In the genomic region with DNA sequence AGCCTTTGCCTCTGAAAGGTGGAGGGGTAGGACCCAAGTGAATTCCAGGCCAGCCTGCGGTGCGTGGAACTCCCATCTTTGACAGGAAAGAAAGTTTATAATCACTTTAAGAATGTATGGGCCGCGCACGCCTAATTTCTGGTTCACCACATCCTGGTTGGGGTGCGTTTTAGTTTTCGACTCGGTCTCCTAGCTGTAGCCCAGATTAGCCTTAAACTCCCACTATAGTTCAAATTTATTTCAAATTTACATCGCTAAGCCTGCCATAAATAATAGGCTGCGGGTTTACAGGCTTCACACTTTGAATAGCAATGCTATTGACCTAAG, we compare ENCODE assay signal across 9 mouse cellular contexts. TPM values are rescaled to one million over a fixed set of nuclear protein-coding genes. Genes with fewer than 3 reads are reported as not detected.
DNase-seq lines count a peak whose midpoint lies in the region; ATAC-seq and TF ChIP-seq lines count a peak whose summit lies in the region.
"Had no signal": no experiment of that assay in that cellular context is flagged by ENCODE, and none has a peak within 500 bp of the region (broad histone marks: within the 10 kb centered on the region; RNA-seq: fewer than 3 reads in every experiment).

No protein-coding gene starts in this region.

- peak overlapping the region; percentile 79 for H3K4me3 ChIP-seq in heart, postnatal 0 days (ENCODE audit: low read depth, low read length)
- peak overlapping the region; percentile 70 for H3K4me3 ChIP-seq in hindbrain, embryonic 14.5 days (replicated peaks; ENCODE audit: low read length)
- H3K4me3 ChIP-seq in midbrain, embryonic 11.5 days (ENCODE audit: low read depth, low read length): peak overlapping the region; percentile 72

- no peak for TF ChIP-seq CTCF in heart, postnatal 0 days (IDR thresholded peaks at IDR 0.05; ENCODE audit: low read depth)

- no peak for DNase-seq in heart, postnatal 0 days (ENCODE audit: low spot score)
- DNase-seq in heart, postnatal 25 days (ENCODE audit: low spot score): no peak
- peak; percentile 43 for DNase-seq in MEL-GATA-1-ER (ENCODE audit: extremely low read depth, low read depth)
- no peak for DNase-seq in hindbrain, embryonic 14.5 days (ENCODE audit: low spot score)
- DNase-seq in midbrain, embryonic 11.5 days (ENCODE audit: low spot score, missing footprints): peak; percentile 95
- DNase-seq in cerebellum, postnatal 36 days: no peak
- DNase-seq in layer of hippocampus, postnatal 14 days (ENCODE audit: low spot score in 2 of 2): no peak
- no peak for DNase-seq in Muller cell, postnatal 12 days (ENCODE audit: inconsistent ontology term)

- intact Hi-C loops in heart, postnatal 25 days (cut with DNase I): no loop called here

- H3K9ac ChIP-seq in heart, postnatal 0 days (replicated peaks; ENCODE audit: low read depth, low read length): peak overlapping the region; percentile 69
- H3K9ac ChIP-seq in hindbrain, embryonic 14.5 days: peak overlapping the region; percentile 82
- H3K9ac ChIP-seq in midbrain, embryonic 11.5 days (ENCODE audit: low read length): peak overlapping the region; percentile 80

- H3K27ac ChIP-seq in heart, postnatal 0 days (ENCODE audit: low read depth): peak overlapping the region; percentile 87
- H3K27ac ChIP-seq in hindbrain, embryonic 14.5 days: no peak overlapping the region
- H3K27ac ChIP-seq in midbrain, embryonic 11.5 days (ENCODE audit: low read depth, low read length): no peak overlapping the region

- 1% methylated on average over 10 of the region's 10 CpGs for WGBS in heart, postnatal 0 days
- 4% methylated on average over 10 of the region's 10 CpGs for WGBS in hindbrain, embryonic 14.5 days
- 4% methylated on average over 10 of the region's 10 CpGs for WGBS in midbrain, embryonic 11.5 days

- peaks cover 2% of the 10 kb centered on the region; the same call in 1 of the 2 replicates for H3K36me3 ChIP-seq in heart, postnatal 0 days (replicated peaks; ENCODE audit: control insufficient read depth, insufficient read depth, low read length)
- H3K36me3 ChIP-seq in hindbrain, embryonic 14.5 days (replicated peaks; ENCODE audit: control insufficient read depth, insufficient read depth): no peaks in the 10 kb centered on the region
- H3K36me3 ChIP-seq in midbrain, embryonic 11.5 days (ENCODE audit: control insufficient read depth, insufficient read depth, low read length): no peaks in the 10 kb centered on the region

- peak overlapping the region; percentile 92 for H3K4me2 ChIP-seq in heart, postnatal 0 days (ENCODE audit: low read depth, low read length)
- peak overlapping the region; percentile 90 for H3K4me2 ChIP-seq in hindbrain, embryonic 14.5 days (replicated peaks)
- peak overlapping the region; percentile 86 for H3K4me2 ChIP-seq in midbrain, embryonic 11.5 days

- no peak for ATAC-seq in heart, postnatal 0 days (ENCODE audit: insufficient read depth, low read depth)
- ATAC-seq in hindbrain, embryonic 14.5 days (ENCODE audit: low FRiP score): no peak
- no peak for ATAC-seq in midbrain, embryonic 11.5 days (ENCODE audit: low FRiP score)

- no peak for TF ChIP-seq EP300 in heart, postnatal 0 days (IDR thresholded peaks at IDR 0.05; ENCODE audit: low read depth)

- peaks cover 10% of the 10 kb centered on the region; the same call in 1 of the 2 replicates for H3K4me1 ChIP-seq in heart, postnatal 0 days (ENCODE audit: control insufficient read depth, insufficient read depth)
- no peaks in the 10 kb centered on the region for H3K4me1 ChIP-seq in hindbrain, embryonic 14.5 days (replicated peaks; ENCODE audit: control insufficient read depth, insufficient read depth, low read length)
- H3K4me1 ChIP-seq in midbrain, embryonic 11.5 days (ENCODE audit: control insufficient read depth, insufficient read depth, low read length): 0 out of 2 replicates have a peak, but pooled peaks cover 4% of the 10 kb centered on the region

- H3K9me3 ChIP-seq in heart, postnatal 0 days (replicated peaks; ENCODE audit: control insufficient read depth, low read length): no peaks in the 10 kb centered on the region
- H3K9me3 ChIP-seq in hindbrain, embryonic 14.5 days (ENCODE audit: control insufficient read depth, low read length): no peaks in the 10 kb centered on the region
- H3K9me3 ChIP-seq in midbrain, embryonic 11.5 days (ENCODE audit: control insufficient read depth, low read length): no peaks in the 10 kb centered on the region

- no peaks in the 10 kb centered on the region for H3K27me3 ChIP-seq in heart, postnatal 0 days (ENCODE audit: control insufficient read depth, insufficient read depth, low read length)
- 0 out of 2 replicates have a peak, but pooled peaks cover 4% of the 10 kb centered on the region for H3K27me3 ChIP-seq in hindbrain, embryonic 14.5 days (ENCODE audit: control insufficient read depth, insufficient read depth, low read length)
- H3K27me3 ChIP-seq in midbrain, embryonic 11.5 days (ENCODE audit: control insufficient read depth, insufficient read depth, low read length): no peaks in the 10 kb centered on the region
- H3K27me3 ChIP-seq: Patski had no signal

RNA-seq across cellular contexts. Expression of gene Crtap, which starts 0.2 kb away (rescaled TPM):
- total RNA-seq in heart, postnatal 0 days (2014; rRNA removed; ENCODE audit: low replicate concordance): 63.1 and 65.0 TPM in 2 replicates
- polyA plus RNA-seq in heart, postnatal 0 days (2015; fragmentation: Nextera tagmentation; extraction: Ambion mirVana): 75.8 and 80.6 TPM in 2 replicates
- 10 to 100 TPM; 30.4 to 32.4 TPM for total RNA-seq in heart, postnatal 25 days (2021)
- polyA plus RNA-seq in hindbrain, embryonic 14.5 days (2014; fragmentation: Nextera tagmentation; extraction: Ambion mirVana): 30.7 and 31.6 TPM in 2 replicates
- 37.6 and 38.7 TPM in 2 replicates for polyA plus RNA-seq in midbrain, embryonic 11.5 days (2014; fragmentation: Nextera tagmentation; extraction: Ambion mirVana)
- 10 to 100 TPM in 1 of 2 experiments, 1 to 10 TPM in 1; 7.9 to 10.3 TPM for total RNA-seq in layer of hippocampus, postnatal 14 days (2021)

RNA-seq across cellular contexts. Expression of gene Glb1, which starts 10.2 kb away (rescaled TPM):
- total RNA-seq in heart, postnatal 0 days (2014; rRNA removed; ENCODE audit: low replicate concordance): 29.8 and 43.3 TPM in 2 replicates
- polyA plus RNA-seq in heart, postnatal 0 days (2015; fragmentation: Nextera tagmentation; extraction: Ambion mirVana): 22.0 and 22.8 TPM in 2 replicates
- total RNA-seq in heart, postnatal 25 days (2021): 10 to 100 TPM; 14.8 to 16.3 TPM
- 36.2 and 38.9 TPM in 2 replicates for polyA plus RNA-seq in hindbrain, embryonic 14.5 days (2014; fragmentation: Nextera tagmentation; extraction: Ambion mirVana)
- polyA plus RNA-seq in midbrain, embryonic 11.5 days (2014; fragmentation: Nextera tagmentation; extraction: Ambion mirVana): 20.9 and 25.6 TPM in 2 replicates
- total RNA-seq in layer of hippocampus, postnatal 14 days (2021): 10 to 100 TPM; 25.2 to 27.6 TPM

RNA-seq across cellular contexts. Expression of gene Tmppe, which starts 10.2 kb away (rescaled TPM):
- 5.4 and 10.0 TPM in 2 replicates for total RNA-seq in heart, postnatal 0 days (2014; rRNA removed; ENCODE audit: low replicate concordance)
- 3.9 and 4.5 TPM in 2 replicates for polyA plus RNA-seq in heart, postnatal 0 days (2015; fragmentation: Nextera tagmentation; extraction: Ambion mirVana)
- 1 to 10 TPM; 3.4 to 4.2 TPM for total RNA-seq in heart, postnatal 25 days (2021)
- polyA plus RNA-seq in hindbrain, embryonic 14.5 days (2014; fragmentation: Nextera tagmentation; extraction: Ambion mirVana): 3.9 and 4.0 TPM in 2 replicates
- 3.1 and 3.8 TPM in 2 replicates for polyA plus RNA-seq in midbrain, embryonic 11.5 days (2014; fragmentation: Nextera tagmentation; extraction: Ambion mirVana)
- 1 to 10 TPM; 8.9 to 9.4 TPM for total RNA-seq in layer of hippocampus, postnatal 14 days (2021)

Comparison
In these comparisons a context has a peak if more than half of its experiments do, and no peak if none do; other contexts are left out.
1. DNase-seq: peak in MEL-GATA-1-ER (single experiment) and midbrain, embryonic 11.5 days (single experiment); none in heart, postnatal 0 days (single experiment), heart, postnatal 25 days (single experiment), hindbrain, embryonic 14.5 days (single experiment), cerebellum, postnatal 36 days (0 of 2), layer of hippocampus, postnatal 14 days (0 of 2) and Muller cell, postnatal 12 days (single experiment).
2. Peak in every context shown above with its lines, with median percentiles within 50 percentile points of each other: H3K4me2 ChIP-seq, H3K4me3 ChIP-seq and H3K9ac ChIP-seq.